Mouse (Mus musculus): ENCODE results near the gene Vmn1r15. TPM values are rescaled to one million over a fixed set of nuclear protein-coding genes. Genes with fewer than 3 reads are reported as not detected.

The Vmn1r15 gene
- not detected in 2 replicates for polyA plus RNA-seq (2012; rRNA removed)

DNA sequence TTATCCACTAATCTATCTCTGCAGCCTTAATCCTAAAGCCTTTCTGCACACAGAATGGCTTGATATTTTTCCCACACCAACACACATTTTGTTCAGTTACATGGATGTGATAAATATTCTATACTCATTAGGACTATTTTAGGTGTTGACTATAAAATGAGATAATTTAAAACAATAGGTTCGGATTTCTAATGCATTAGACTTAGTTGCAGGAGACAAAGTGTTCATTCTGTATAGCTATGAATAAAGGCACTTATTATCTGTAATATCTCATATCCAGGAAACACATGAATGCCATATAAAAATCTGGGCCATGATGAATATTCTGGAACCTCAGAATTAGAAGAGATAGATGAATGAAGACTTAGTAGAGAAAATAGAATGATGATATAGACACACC, at the start of gene Vmn1r15:
TSS of gene Vmn1r15 (plus strand) at position 301 of the 400 bp plus-strand sequence.
- TF ChIP-seq CTCF (IDR thresholded peaks at IDR 0.05; ENCODE audit: borderline replicate concordance, extremely low read depth, insufficient read depth, insufficient read length) (no peak), POLR2A (IDR thresholded peaks at IDR 0.05; ENCODE audit: borderline replicate concordance, extremely low read depth, insufficient read depth, insufficient read length, poor library complexity, severe bottlenecking) (no peak)
- no peak for DNase-seq (ENCODE audit: low read depth)

DNA sequence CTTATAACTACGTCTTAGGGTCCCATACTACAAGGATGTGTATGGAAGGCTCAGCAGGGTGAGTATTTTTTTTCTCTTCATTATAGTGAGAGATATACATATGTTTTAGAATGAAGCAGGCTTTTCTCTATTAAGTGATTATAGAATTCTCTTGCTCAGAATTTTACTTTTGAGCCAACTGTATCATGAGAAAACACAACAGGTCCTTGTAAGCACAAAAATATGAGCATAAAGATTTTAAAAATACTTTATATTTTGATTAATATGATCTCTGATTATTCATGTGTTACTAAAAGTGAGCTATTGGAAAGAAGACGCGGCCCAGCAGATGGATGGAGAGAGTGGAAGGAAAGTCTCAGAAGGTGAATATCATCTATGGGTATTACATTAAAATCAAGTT, 26.4 kb upstream of the Vmn1r15 start, which contains the start of gene Vmn1r14:
TSS of gene Vmn1r14 (plus strand) at position 301 of the 400 bp plus-strand sequence.
- TF ChIP-seq POLR2A (IDR thresholded peaks at IDR 0.05; ENCODE audit: borderline replicate concordance, extremely low read depth, insufficient read depth, insufficient read length, poor library complexity, severe bottlenecking) (no peak), CTCF (IDR thresholded peaks at IDR 0.05; ENCODE audit: borderline replicate concordance, extremely low read depth, insufficient read depth, insufficient read length) (no peak)
- no peak for DNase-seq (ENCODE audit: low read depth)

DNA sequence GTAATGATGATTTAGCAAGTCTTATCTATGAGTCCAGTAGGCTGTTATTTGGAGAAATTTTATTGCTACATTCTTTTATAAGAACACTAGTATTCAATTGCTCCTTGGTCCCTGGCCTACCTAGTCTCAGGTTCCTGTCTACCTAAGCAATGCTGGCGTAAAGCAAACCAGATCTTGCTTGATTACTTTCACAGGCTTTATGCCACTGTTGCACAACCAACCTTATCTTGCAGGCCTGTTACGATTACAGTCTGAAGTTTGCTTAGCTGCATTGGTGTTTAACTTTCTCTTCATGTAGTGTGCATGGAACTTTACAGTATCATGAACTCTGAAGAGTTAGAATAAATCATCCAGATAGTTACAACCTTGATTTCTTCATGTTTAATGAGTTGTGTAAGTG, 3.2 kb downstream of the Vmn1r15 start:
- TF ChIP-seq CTCF (IDR thresholded peaks at IDR 0.05; ENCODE audit: borderline replicate concordance, extremely low read depth, insufficient read depth, insufficient read length) (no peak), POLR2A (IDR thresholded peaks at IDR 0.05; ENCODE audit: borderline replicate concordance, extremely low read depth, insufficient read depth, insufficient read length, poor library complexity, severe bottlenecking) (no peak)

DNA sequence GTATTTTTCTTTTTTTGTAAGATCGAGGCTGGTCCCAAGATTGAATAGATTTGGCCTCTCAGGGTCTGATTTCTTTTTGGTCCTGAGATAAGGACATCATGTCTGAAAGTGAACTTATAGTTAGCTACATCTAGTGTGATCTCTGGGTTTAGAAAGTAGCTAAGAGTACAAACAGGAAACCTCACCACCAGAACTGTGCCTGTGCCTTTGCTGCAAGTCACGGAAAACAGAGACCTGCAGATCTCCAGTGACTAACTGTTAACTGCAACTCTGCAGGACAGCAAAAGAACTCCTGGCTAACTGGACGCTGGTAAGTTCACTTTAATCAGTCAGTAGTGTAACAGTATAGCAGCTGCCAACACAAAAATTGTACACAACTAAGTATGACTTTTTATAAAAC, 14.1 kb downstream of the Vmn1r15 start:
- DNase-seq (ENCODE audit: low read depth) = no peak
- TF ChIP-seq POLR2A (IDR thresholded peaks at IDR 0.05; ENCODE audit: borderline replicate concordance, extremely low read depth, insufficient read depth, insufficient read length, poor library complexity, severe bottlenecking) (no peak), CTCF (IDR thresholded peaks at IDR 0.05; ENCODE audit: borderline replicate concordance, extremely low read depth, insufficient read depth, insufficient read length) (no peak)

More for the DNA sequence above, 3.2 kb downstream of the Vmn1r15 start:
- DNase-seq (ENCODE audit: low read depth) = no peak

DNA sequence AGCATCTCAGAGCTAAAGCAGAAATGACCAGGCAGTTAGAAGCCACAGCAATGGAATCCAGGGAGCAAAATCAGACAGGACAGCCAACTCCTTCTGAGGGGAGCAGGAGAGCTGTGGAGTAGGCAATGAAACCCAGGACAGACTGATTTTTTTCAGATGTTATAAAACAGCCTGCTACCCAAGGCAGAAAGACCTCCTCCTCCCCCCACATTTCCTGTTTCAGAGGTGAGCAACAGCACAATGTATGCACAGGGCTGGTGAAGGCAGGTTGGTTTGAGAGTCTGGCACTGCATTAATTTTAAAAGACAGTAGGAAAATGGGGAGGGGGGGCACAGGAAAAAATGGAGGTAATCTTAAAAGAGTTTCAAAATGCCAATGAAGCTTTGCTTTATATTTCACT, 14.8 kb downstream of the Vmn1r15 start:
- TF ChIP-seq CTCF (IDR thresholded peaks at IDR 0.05; ENCODE audit: borderline replicate concordance, extremely low read depth, insufficient read depth, insufficient read length) (no peak), POLR2A (IDR thresholded peaks at IDR 0.05; ENCODE audit: borderline replicate concordance, extremely low read depth, insufficient read depth, insufficient read length, poor library complexity, severe bottlenecking) (no peak)
- DNase-seq (ENCODE audit: low read depth) = no peak

DNA sequence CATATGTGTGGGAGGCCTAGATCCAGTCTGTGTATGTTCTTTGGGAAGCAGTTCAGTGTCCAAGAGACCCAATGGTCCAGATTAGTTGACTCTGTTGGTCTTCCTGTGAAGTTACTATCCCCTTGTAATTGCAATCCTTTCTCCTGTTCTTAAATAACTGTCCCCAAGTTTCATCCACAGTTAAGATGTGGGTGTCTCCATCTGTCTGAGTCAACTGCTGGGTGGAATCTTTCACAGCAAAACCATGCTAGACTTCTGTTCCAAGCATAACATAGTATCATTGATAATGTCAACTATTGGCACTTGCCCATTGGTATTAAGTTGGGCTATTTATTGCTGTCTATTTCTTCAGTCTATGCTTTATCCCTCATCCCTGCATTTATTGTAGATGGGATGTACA, 21.2 kb downstream of the Vmn1r15 start:
- no peak for DNase-seq (ENCODE audit: low read depth)

More for the DNA sequence above, 21.2 kb downstream of the Vmn1r15 start:
- no peak for TF ChIP-seq CTCF (IDR thresholded peaks at IDR 0.05; ENCODE audit: borderline replicate concordance, extremely low read depth, insufficient read depth, insufficient read length)
- TF ChIP-seq POLR2A (IDR thresholded peaks at IDR 0.05; ENCODE audit: borderline replicate concordance, extremely low read depth, insufficient read depth, insufficient read length, poor library complexity, severe bottlenecking) = no peak

Other genes with a start within 250 kb of the Vmn1r15 start
- not detected in 2 replicates for gene Vmn1r7, start 232.6 kb upstream of the Vmn1r15 start, polyA plus RNA-seq (2012; rRNA removed)
- gene Vmn1r8, start 225.7 kb upstream of the Vmn1r15 start, polyA plus RNA-seq (2012; rRNA removed) = not detected in 2 replicates
- gene Vmn1r9, start 191.2 kb upstream of the Vmn1r15 start, polyA plus RNA-seq (2012; rRNA removed) = not detected in 2 replicates
- gene Vmn1r10, start 148.5 kb upstream of the Vmn1r15 start, polyA plus RNA-seq (2012; rRNA removed) = not detected in 2 replicates
- not detected in 2 replicates for gene Vmn1r11, start 124.5 kb upstream of the Vmn1r15 start, polyA plus RNA-seq (2012; rRNA removed)
- gene Vmn1r12, start 101.0 kb upstream of the Vmn1r15 start, polyA plus RNA-seq (2012; rRNA removed) = not detected in 2 replicates
- not detected in 2 replicates for gene Vmn1r13, start 54.7 kb upstream of the Vmn1r15 start, polyA plus RNA-seq (2012; rRNA removed)
- not detected in 2 replicates for gene Vmn1r14, start 26.3 kb upstream of the Vmn1r15 start, polyA plus RNA-seq (2012; rRNA removed)
- gene Vmn1r16, start 71.5 kb downstream of the Vmn1r15 start, polyA plus RNA-seq (2012; rRNA removed) = not detected in 2 replicates
- not detected in 2 replicates for gene Vmn1r17, start 105.8 kb downstream of the Vmn1r15 start, polyA plus RNA-seq (2012; rRNA removed)
- gene Vmn1r18, start 137.8 kb downstream of the Vmn1r15 start, polyA plus RNA-seq (2012; rRNA removed) = not detected in 2 replicates
- gene Vmn1r19, start 145.8 kb downstream of the Vmn1r15 start, polyA plus RNA-seq (2012; rRNA removed) = not detected in 2 replicates
- gene Vmn1r20, start 171.0 kb downstream of the Vmn1r15 start, polyA plus RNA-seq (2012; rRNA removed) = not detected in 2 replicates